Comparison of ENCODE assay signal across 14 mouse cellular contexts in genomic region chr8:60773350-60773749, GRCm38 (mm10).
DNase-seq lines count a peak whose midpoint lies in the region; ATAC-seq and TF ChIP-seq lines count a peak whose summit lies in the region.
"Had no signal": no experiment of that assay in that cellular context is flagged by ENCODE, and none has a peak within 500 bp of the region (broad histone marks: within the 10 kb centered on the region; RNA-seq: fewer than 3 reads in every experiment).

No protein-coding gene starts in this region.

- 53% methylated on average over 4 of the region's 4 CpGs for WGBS in lung, embryonic 14.5 days
- 30% methylated on average over 4 of the region's 4 CpGs for WGBS in lung, postnatal 0 days

- H3K4me3 ChIP-seq in lung, embryonic 14.5 days (ENCODE audit: low read depth, low read length): no peak overlapping the region
- no peak overlapping the region for H3K4me3 ChIP-seq in lung, postnatal 0 days (ENCODE audit: low read depth, low read length)
- H3K4me3 ChIP-seq: embryonic facial prominence, embryonic 12.5 days; gastrocnemius, adult 2 months; heart, embryonic 13.5 days; hindbrain, embryonic 15.5 days had no signal

- no peak for TF ChIP-seq EP300 in lung, postnatal 0 days (IDR thresholded peaks at IDR 0.05)

- no peaks in the 10 kb centered on the region for H3K36me3 ChIP-seq in lung, embryonic 14.5 days (ENCODE audit: insufficient read depth)
- H3K36me3 ChIP-seq in lung, postnatal 0 days (ENCODE audit: insufficient read depth, low read length): no peaks in the 10 kb centered on the region
- H3K36me3 ChIP-seq: embryonic facial prominence, embryonic 12.5 days; G1E; heart, embryonic 13.5 days; hindbrain, embryonic 15.5 days had no signal

- ATAC-seq in lung, embryonic 14.5 days (ENCODE audit: insufficient read depth): no peak
- no peak for ATAC-seq in lung, postnatal 0 days

- H3K4me1 ChIP-seq in lung, embryonic 14.5 days (ENCODE audit: insufficient read depth): no peaks in the 10 kb centered on the region
- no peaks in the 10 kb centered on the region for H3K4me1 ChIP-seq in lung, postnatal 0 days (ENCODE audit: insufficient read depth, low read depth, low read length)
- H3K4me1 ChIP-seq: embryonic facial prominence, embryonic 12.5 days; hindbrain, embryonic 15.5 days had no signal

- no peak overlapping the region for H3K4me2 ChIP-seq in lung, embryonic 14.5 days
- H3K4me2 ChIP-seq in lung, postnatal 0 days (replicated peaks; ENCODE audit: low read depth, low read length): no peak overlapping the region
- H3K4me2 ChIP-seq: embryonic facial prominence, embryonic 12.5 days; heart, embryonic 13.5 days; hindbrain, embryonic 15.5 days had no signal

- no peak overlapping the region for H3K9ac ChIP-seq in lung, embryonic 14.5 days
- no peak overlapping the region for H3K9ac ChIP-seq in lung, postnatal 0 days (replicated peaks; ENCODE audit: low read depth)
- H3K9ac ChIP-seq: embryonic facial prominence, embryonic 12.5 days; heart, embryonic 13.5 days; hindbrain, embryonic 15.5 days had no signal

- no peaks in the 10 kb centered on the region for H3K9me3 ChIP-seq in lung, embryonic 14.5 days (ENCODE audit: low read depth, low read length)
- H3K9me3 ChIP-seq in lung, postnatal 0 days (ENCODE audit: low read length): no peaks in the 10 kb centered on the region
- H3K9me3 ChIP-seq: embryonic facial prominence, embryonic 12.5 days; G1E; heart, embryonic 13.5 days; hindbrain, embryonic 15.5 days had no signal

- no peak overlapping the region for H3K27ac ChIP-seq in lung, embryonic 14.5 days (ENCODE audit: low read depth)
- H3K27ac ChIP-seq in lung, postnatal 0 days (ENCODE audit: low read length): no peak overlapping the region
- H3K27ac ChIP-seq: embryonic facial prominence, embryonic 12.5 days; gastrocnemius, adult 2 months; heart, embryonic 13.5 days; hindbrain, embryonic 15.5 days had no signal

- peak; percentile 23 for DNase-seq in lung, embryonic 14.5 days
- no peak for DNase-seq in lung, postnatal 0 days (ENCODE audit: low spot score)
- DNase-seq in ZHBTc4 (ENCODE audit: low read depth, low spot score): peak; percentile 25
- peak; percentile 78 for DNase-seq in left cerebral cortex, adult 9 months (ENCODE audit: low spot score in 2 of 2)
- peak; percentile 94 for DNase-seq in telencephalon, adult 2 months (ENCODE audit: low read depth, low spot score)
- no peak for DNase-seq in heart, adult 18-20 months
- no peak for DNase-seq in spleen, postnatal 10 days (ENCODE audit: low spot score in 2 of 2)
- DNase-seq: adrenal gland, adult 8-10 months; gastrocnemius, adult 2 months; lung, postnatal 4 days had no signal

- TF ChIP-seq CTCF in lung, embryonic 14.5 days (IDR thresholded peaks at IDR 0.05; ENCODE audit: low read depth): no peak
- no peak for TF ChIP-seq CTCF in lung, postnatal 0 days (IDR thresholded peaks at IDR 0.05)

- no peaks in the 10 kb centered on the region for H3K27me3 ChIP-seq in lung, embryonic 14.5 days (ENCODE audit: insufficient read depth, low read length)
- H3K27me3 ChIP-seq in lung, postnatal 0 days (replicated peaks; ENCODE audit: insufficient read depth, low read length): no peaks in the 10 kb centered on the region
- H3K27me3 ChIP-seq: embryonic facial prominence, embryonic 12.5 days; heart, embryonic 13.5 days; hindbrain, embryonic 15.5 days had no signal

Comparison
In these comparisons a context has a peak if more than half of its experiments do, and no peak if none do; other contexts are left out.
1. DNase-seq: peak in lung, embryonic 14.5 days (single experiment), ZHBTc4 (single experiment), left cerebral cortex, adult 9 months (2 of 2) and telencephalon, adult 2 months (single experiment); none in lung, postnatal 0 days (single experiment), heart, adult 18-20 months (0 of 2) and spleen, postnatal 10 days (0 of 2).